28 mouse cellular contexts compared by ENCODE assay signal in genomic region chr4:34081064-34081463, GRCm38 (mm10). TPM values are rescaled to one million over a fixed set of nuclear protein-coding genes. Genes with fewer than 3 reads are reported as not detected.
"Had no signal": no experiment of that assay in that cellular context is flagged by ENCODE, and none has a peak within 500 bp of the region (broad histone marks: within the 10 kb centered on the region; RNA-seq: fewer than 3 reads in every experiment).

No protein-coding gene starts in this region.

- ATAC-seq: intestine, postnatal 0 days had no signal

- H3K9ac ChIP-seq: kidney, embryonic 15.5 days; limb, embryonic 12.5 days; limb, embryonic 15.5 days; liver, embryonic 13.5 days; lung, embryonic 15.5 days; neural tube, embryonic 12.5 days; neural tube, embryonic 15.5 days had no signal

- H3K4me3 ChIP-seq: kidney, embryonic 15.5 days; left cerebral cortex, adult 2 months; limb, embryonic 12.5 days; limb, embryonic 15.5 days; liver, embryonic 13.5 days; lung, embryonic 15.5 days; megakaryocyte, embryonic 14.5 days; neural tube, embryonic 12.5 days; neural tube, embryonic 15.5 days had no signal

- H3K27me3 ChIP-seq: kidney, embryonic 15.5 days; limb, embryonic 12.5 days; limb, embryonic 15.5 days; liver, embryonic 13.5 days; lung, embryonic 15.5 days; megakaryocyte, embryonic 14.5 days; neural tube, embryonic 12.5 days; neural tube, embryonic 15.5 days had no signal

- H3K36me3 ChIP-seq: kidney, embryonic 15.5 days; limb, embryonic 12.5 days; limb, embryonic 15.5 days; liver, embryonic 13.5 days; lung, embryonic 15.5 days; neural tube, embryonic 12.5 days; neural tube, embryonic 15.5 days had no signal

- H3K4me1 ChIP-seq: kidney, embryonic 15.5 days; limb, embryonic 12.5 days; limb, embryonic 15.5 days; liver, embryonic 13.5 days; lung, embryonic 15.5 days; megakaryocyte, embryonic 14.5 days; neural tube, embryonic 12.5 days; neural tube, embryonic 15.5 days had no signal

- H3K27ac ChIP-seq: kidney, embryonic 15.5 days; left cerebral cortex, adult 2 months; limb, embryonic 12.5 days; limb, embryonic 15.5 days; liver, embryonic 13.5 days; lung, embryonic 15.5 days; neural tube, embryonic 12.5 days; neural tube, embryonic 15.5 days had no signal

- H3K9me3 ChIP-seq: kidney, embryonic 15.5 days; limb, embryonic 12.5 days; limb, embryonic 15.5 days; liver, embryonic 13.5 days; lung, embryonic 15.5 days; megakaryocyte, embryonic 14.5 days; neural tube, embryonic 12.5 days; neural tube, embryonic 15.5 days had no signal

- H3K4me2 ChIP-seq: kidney, embryonic 15.5 days; limb, embryonic 12.5 days; limb, embryonic 15.5 days; liver, embryonic 13.5 days; lung, embryonic 15.5 days; midbrain, embryonic 11.5 days; neural tube, embryonic 12.5 days; neural tube, embryonic 15.5 days had no signal

- DNase-seq: kidney, adult 2 months; kidney, postnatal 10 days; kidney, postnatal 36 days; layer of hippocampus, postnatal 36 days; liver, embryonic 13.5 days; lung, adult 18-20 months; lung, postnatal 10 days; lung, postnatal 36 days; midbrain, embryonic 14.5 days; right cerebral cortex, adult 18-20 months; right cerebral cortex, postnatal 14 days; right cerebral cortex, postnatal 4 days; thymus, adult 18-20 months; thymus, postnatal 36 days had no signal

RNA-seq across cellular contexts. Expression of gene Spaca1, which starts 31.1 kb away (rescaled TPM):
- total RNA-seq: layer of hippocampus, postnatal 10 days; left cerebral cortex, adult 2 months; left cerebral cortex, postnatal 10 days; left cerebral cortex, postnatal 36 days; midbrain, postnatal 0 days had no signal
